Comparison of ENCODE assay signal across 9 mouse cellular contexts in the genomic region with DNA sequence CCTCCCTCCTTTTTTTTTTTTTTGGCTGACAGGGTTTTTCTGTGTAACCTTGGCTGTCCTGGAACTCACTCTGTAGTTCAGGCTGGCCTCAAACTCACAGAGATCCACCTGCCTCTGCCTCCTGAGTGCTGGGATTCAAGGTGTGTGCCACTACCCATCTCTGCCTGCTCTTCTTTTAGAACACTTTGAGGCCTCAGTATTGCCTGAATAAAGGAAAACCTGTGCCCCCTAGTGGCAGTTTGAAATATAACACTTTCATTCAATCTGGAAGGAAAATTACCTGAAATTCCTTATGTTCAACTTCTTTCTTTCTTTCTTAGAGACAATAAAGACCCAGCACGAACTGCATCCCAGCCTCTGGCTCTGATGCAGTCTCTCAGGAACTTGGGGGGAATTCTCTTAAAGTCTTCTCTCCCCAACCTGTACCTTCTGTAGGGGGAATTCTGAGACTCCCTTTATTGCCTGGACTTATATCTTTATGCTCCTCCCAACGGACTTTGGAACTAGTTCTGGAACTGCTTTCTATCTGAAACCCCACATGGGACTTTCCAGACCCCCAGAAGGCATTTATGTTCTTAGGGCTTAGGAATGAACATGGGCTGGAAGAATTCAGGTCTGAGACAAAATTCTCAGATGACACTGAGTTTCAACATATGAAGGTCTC. TPM values are rescaled to one million over a fixed set of nuclear protein-coding genes. Genes with fewer than 3 reads are reported as not detected.
A peak's percentile ranks its signal among the peaks of the same experiment; 100 is the strongest.
DNase-seq lines count a peak whose midpoint lies in the region; ATAC-seq and TF ChIP-seq lines count a peak whose summit lies in the region.
"Had no signal": no experiment of that assay in that cellular context is flagged by ENCODE, and none has a peak within 500 bp of the region (broad histone marks: within the 10 kb centered on the region; RNA-seq: fewer than 3 reads in every experiment).

No protein-coding gene starts in this region.

- no peaks in the 10 kb centered on the region for H3K36me3 ChIP-seq in limb, embryonic 14.5 days (ENCODE audit: control insufficient read depth, insufficient read depth, low read length)
- H3K36me3 ChIP-seq in limb, embryonic 10.5 days: no peaks in the 10 kb centered on the region
- H3K36me3 ChIP-seq: limb, embryonic 15.5 days had no signal

- no peak for TF ChIP-seq POLR2A in cerebellum, adult 2 months (IDR thresholded peaks at IDR 0.05; ENCODE audit: borderline replicate concordance, insufficient read depth, low read length)
- TF ChIP-seq POLR2A in limb, embryonic 14.5 days (IDR thresholded peaks at IDR 0.05; ENCODE audit: borderline replicate concordance, extremely low read depth, insufficient read depth, insufficient read length): no peak

- no peak overlapping the region for H3K9ac ChIP-seq in limb, embryonic 14.5 days (ENCODE audit: low read depth, low read length, severe bottlenecking)
- H3K9ac ChIP-seq: limb, embryonic 15.5 days had no signal

- DNase-seq in cerebellum, adult 2 months: peak in 1 of 2 experiments; percentile 29
- DNase-seq in cerebellum, adult 11 months: no peak
- DNase-seq in limb, embryonic 14.5 days (ENCODE audit: low spot score): peak; percentile 69
- DNase-seq in limb, embryonic 10.5 days (ENCODE audit: low spot score): no peak
- DNase-seq in Patski (ENCODE audit: low read depth, low spot score): no peak
- DNase-seq in induced T-regulatory cell, adult 2 months (ENCODE audit: low read depth): peak; percentile 57
- DNase-seq in neural tube, embryonic 10.5 days (ENCODE audit: extremely low spot score, low spot score): no peak

- no peak for ATAC-seq in limb, embryonic 14.5 days (ENCODE audit: low FRiP score, low read depth)
- ATAC-seq in Patski: no peak
- no peak for ATAC-seq in inflammation-experienced regulatory T-cells, adult 6 months

- no peaks in the 10 kb centered on the region for H3K9me3 ChIP-seq in limb, embryonic 14.5 days (ENCODE audit: control insufficient read depth, low read length)
- H3K9me3 ChIP-seq in limb, embryonic 10.5 days (replicated peaks): no peaks in the 10 kb centered on the region
- H3K9me3 ChIP-seq: limb, embryonic 15.5 days had no signal

- CTCF ChIA-PET in Patski (lab: Charles Lee): interaction anchor here (0.9 kb wide), 1 partner anchor 60 kb away, joined by 4 read pairs; no protein-coding TSS in a partner anchor

- in situ Hi-C loops in Patski (cut with MboI; ENCODE audit: low pct_unique_long_range_greater_than_20kb): no loop called here

- H3K27ac ChIP-seq in cerebellum, adult 2 months (ENCODE audit: insufficient read depth, low read length): no peak overlapping the region
- no peak overlapping the region for H3K27ac ChIP-seq in limb, embryonic 14.5 days (replicated peaks; ENCODE audit: low read depth, low read length)
- H3K27ac ChIP-seq in limb, embryonic 10.5 days: no peak overlapping the region
- H3K27ac ChIP-seq: limb, embryonic 15.5 days had no signal

- no peaks in the 10 kb centered on the region for H3K4me1 ChIP-seq in cerebellum, adult 2 months (ENCODE audit: control insufficient read depth, insufficient read depth, low read length)
- H3K4me1 ChIP-seq in limb, embryonic 14.5 days (ENCODE audit: control insufficient read depth, insufficient read depth, low read length): no peaks in the 10 kb centered on the region
- H3K4me1 ChIP-seq in limb, embryonic 10.5 days: no peaks in the 10 kb centered on the region
- H3K4me1 ChIP-seq: limb, embryonic 15.5 days had no signal

- peak; percentile 15; the same call in 1 of the 2 replicates for TF ChIP-seq CTCF in cerebellum, adult 2 months (IDR thresholded peaks at IDR 0.05; ENCODE audit: borderline replicate concordance, insufficient read depth, low read depth, low read length)
- peak; percentile 54 for TF ChIP-seq CTCF in Patski (IDR thresholded peaks at IDR 0.05)

- 15% methylated on average over 2 of the region's 2 CpGs for WGBS in cerebellum, adult 2 months
- 23% methylated on average over 2 of the region's 2 CpGs for WGBS in limb, embryonic 14.5 days
- WGBS in limb, embryonic 10.5 days: 22% methylated on average over 2 of the region's 2 CpGs

- no peak overlapping the region for H3K4me3 ChIP-seq in cerebellum, adult 2 months (replicated peaks; ENCODE audit: insufficient read depth, low read depth, low read length)
- no peak overlapping the region for H3K4me3 ChIP-seq in limb, embryonic 14.5 days (replicated peaks; ENCODE audit: low read length)
- H3K4me3 ChIP-seq in limb, embryonic 10.5 days: no peak overlapping the region
- H3K4me3 ChIP-seq: limb, embryonic 15.5 days had no signal

- H3K4me2 ChIP-seq in limb, embryonic 14.5 days (replicated peaks; ENCODE audit: low read depth, low read length, severe bottlenecking): no peak overlapping the region
- H3K4me2 ChIP-seq: limb, embryonic 15.5 days had no signal

- POLR2A ChIA-PET in Patski (lab: Charles Lee): no interaction called here

- no peaks in the 10 kb centered on the region for H3K27me3 ChIP-seq in cerebellum, adult 2 months (ENCODE audit: control insufficient read depth, insufficient read depth, low read length)
- no peaks in the 10 kb centered on the region for H3K27me3 ChIP-seq in limb, embryonic 14.5 days (ENCODE audit: control insufficient read depth, insufficient read depth, low read length)
- H3K27me3 ChIP-seq in limb, embryonic 10.5 days (ENCODE audit: low read depth, poor library complexity, severe bottlenecking): no peaks in the 10 kb centered on the region
- H3K27me3 ChIP-seq in Patski: peaks cover 4% of the 10 kb centered on the region
- H3K27me3 ChIP-seq: limb, embryonic 15.5 days had no signal

RNA-seq across cellular contexts. Expression of a gene that starts 11.5 kb away (rescaled TPM):
- polyA plus RNA-seq in cerebellum, adult 2 months (2012; rRNA removed): 148 and 180 TPM in 2 replicates
- polyA plus RNA-seq in limb, embryonic 14.5 days (2012; rRNA removed): 1.1 and 2.5 TPM in 2 replicates
- 6.9 and 12.5 TPM in 2 replicates for polyA plus RNA-seq in limb, embryonic 14.5 days (2014; fragmentation: Nextera tagmentation; extraction: Ambion mirVana)
- 0.10 and 0.43 TPM in 2 replicates for polyA plus RNA-seq in limb, embryonic 10.5 days (2016; fragmentation: Nextera tagmentation; extraction: Ambion mirVana)
- polyA plus RNA-seq in Patski (2021): 1.1 TPM
- polyA plus RNA-seq in inflammation-experienced regulatory T-cells, adult 6 months (2017; shearing (Covaris generic)): not detected

Comparison
In these comparisons a context has a peak if more than half of its experiments do, and no peak if none do; other contexts are left out.
1. DNase-seq: peak in limb, embryonic 14.5 days (single experiment) and induced T-regulatory cell, adult 2 months (single experiment); none in cerebellum, adult 11 months (single experiment), limb, embryonic 10.5 days (single experiment), Patski (single experiment) and neural tube, embryonic 10.5 days (single experiment).
2. RNA of a gene that starts 11.5 kb away (polyA plus RNA-seq): 148 to 180 TPM in cerebellum, adult 2 months; 1.1 to 12.5 TPM in limb, embryonic 14.5 days, 1.1 TPM in Patski (single experiment), 0.10 to 0.43 TPM in limb, embryonic 10.5 days and not detected in inflammation-experienced regulatory T-cells, adult 6 months; every median in the first group is over 10 times any median in the second.